Mouse (Mus musculus) intestine, postnatal 0 days (tissue): ENCODE measurements around the gene Trio. TPM values are rescaled to one million over a fixed set of nuclear protein-coding genes. Genes with fewer than 3 reads are reported as not detected.

Experiments
- ATAC-seq: fragments of 200-750 bp; cut with Nextera tagmentation; 2 replicates; pipeline ENCODE4 v1.8.0; 2017; ENCODE audit warnings: mild to moderate bottlenecking, moderate TSS enrichment, moderate library complexity
- H3K27ac ChIP-seq: fragments of 300-500 bp; sonication (generic); 2 replicates; pipeline ENCODE4 v1.5.1; 2014; ENCODE audit warnings: mild to moderate bottlenecking, low read depth, low read length, moderate library complexity
- H3K27me3 ChIP-seq: fragments of 300-500 bp; sonication (generic); replicated peaks from 2 replicates; pipeline ENCODE4 v1.6.1; 2014; ENCODE audit warnings: low read length, mixed read lengths; ENCODE audit not compliant: control insufficient read depth, insufficient read depth
- H3K36me3 ChIP-seq: fragments of 300-500 bp; sonication (generic); 2 replicates; pipeline ENCODE4 v1.6.1; 2014; ENCODE audit warnings: mild to moderate bottlenecking, moderate library complexity; ENCODE audit not compliant: control insufficient read depth, insufficient read depth
- H3K4me1 ChIP-seq: fragments of 300-500 bp; sonication (generic); replicated peaks from 2 replicates; pipeline ENCODE4 v1.6.1; 2014; ENCODE audit warnings: antibody characterized with exemption, low read length, mixed read lengths; ENCODE audit not compliant: control insufficient read depth, insufficient read depth
- H3K4me2 ChIP-seq: fragments of 300-500 bp; sonication (generic); replicated peaks from 2 replicates; pipeline ENCODE4 v1.6.1; 2014; ENCODE audit warnings: low read depth, mild to moderate bottlenecking, moderate library complexity
- H3K4me3 ChIP-seq: fragments of 300-500 bp; sonication (generic); 2 replicates; pipeline ENCODE4 v1.5.1; 2014; ENCODE audit warnings: low read depth, low read length
- H3K9ac ChIP-seq: fragments of 300-500 bp; sonication (generic); 2 replicates; pipeline ENCODE4 v1.6.1; 2014; ENCODE audit warnings: mild to moderate bottlenecking, low read depth, low read length
- H3K9me3 ChIP-seq: fragments of 300-500 bp; sonication (generic); 2 replicates; pipeline ENCODE4 v1.6.1; 2016; ENCODE audit warnings: mixed run types; ENCODE audit not compliant: control insufficient read depth
- CTCF ChIP-seq: sonication (generic); IDR thresholded peaks from 2 replicates; pipeline ENCODE4 v1.5.1; 2016; ENCODE audit warnings: low read depth, mild to moderate bottlenecking, control low read depth, antibody characterized with exemption, moderate library complexity
- WGBS: fragments of 180-500 bp; shearing (Covaris S2); extraction: QIAGEN DNeasy Blood & Tissue Kit; methylation state at CpG from one replicate; pipeline ENCODE4 v1.1.7; 2014; 5-methylcytosine and 5-hydroxymethylcytosine counted together
- polyA plus RNA-seq: library from polyadenylated mRNA; unstranded; fragments of >200 nt; fragmentation: Nextera tagmentation; extraction: Ambion mirVana; gene quantifications from 2 replicates; pipeline ENCODE4 v1.2.1, GENCODE M21; 2015

The Trio gene
- polyA plus RNA-seq, 1 experiment from 2014 or later, result 10.0 TPM

- H3K4me3 ChIP-seq, result no peak overlapping the region
- H3K27ac ChIP-seq, result no peak overlapping the region
- H3K4me2 ChIP-seq, result no peak overlapping the region
- no peak for TF ChIP-seq CTCF
- 73% methylated on average over 4 of the region's 4 CpGs for WGBS
- H3K27me3 ChIP-seq, result no peaks in the 10 kb centered on the region
- no peak overlapping the region for H3K9ac ChIP-seq
- H3K36me3 ChIP-seq, result peaks cover 40% of the 10 kb centered on the region
- no peaks in the 10 kb centered on the region for H3K9me3 ChIP-seq
- no peak for ATAC-seq
- H3K4me1 ChIP-seq, result no peaks in the 10 kb centered on the region
These were observed 224.5 kb downstream of the Trio start for GRCm38 (mm10) chr15:27801177-27801576.

- H3K4me1 ChIP-seq, result no peaks in the 10 kb centered on the region
- H3K4me2 ChIP-seq, result no peak overlapping the region
- H3K4me3 ChIP-seq, result no peak overlapping the region
- no peaks in the 10 kb centered on the region for H3K9me3 ChIP-seq
- TF ChIP-seq CTCF, result no peak
- H3K36me3 ChIP-seq, result peaks cover 22% of the 10 kb centered on the region
- no peaks in the 10 kb centered on the region for H3K27me3 ChIP-seq
- no peak for ATAC-seq
- 77% methylated on average over 20 of the region's 20 CpGs for WGBS
- no peak overlapping the region for H3K9ac ChIP-seq
- no peak overlapping the region for H3K27ac ChIP-seq
These were observed 228.0 kb downstream of the Trio start for GRCm38 (mm10) chr15:27797480-27798155.

- 62% methylated on average over 7 of the region's 7 CpGs for WGBS
- Histone ChIP-seq H3K4me1 (no peaks in the 10 kb centered on the region), H3K27me3 (no peaks in the 10 kb centered on the region), H3K4me2 (no peak overlapping the region), H3K4me3 (no peak overlapping the region), H3K36me3 (peaks cover 17% of the 10 kb centered on the region), H3K9ac (no peak overlapping the region), H3K27ac (peak overlapping the region; percentile 24; the same call in 1 of the 2 replicates), H3K9me3 (no peaks in the 10 kb centered on the region)
- ATAC-seq, result no peak
- no peak for TF ChIP-seq CTCF
These were observed 228.8 kb downstream of the Trio start for GRCm38 (mm10) chr15:27796868-27797222.

GRCm38 (mm10) chr15:27795942-27796867, 229.4 kb downstream of the Trio start:
- Histone ChIP-seq H3K4me1 (no peaks in the 10 kb centered on the region), H3K9me3 (no peaks in the 10 kb centered on the region), H3K36me3 (peaks cover 16% of the 10 kb centered on the region), H3K27me3 (no peaks in the 10 kb centered on the region), H3K9ac (no peak overlapping the region), H3K4me2 (no peak overlapping the region), H3K4me3 (no peak overlapping the region), H3K27ac (peak overlapping the region; percentile 41; the same call in 1 of the 2 replicates)
- no peak for TF ChIP-seq CTCF
- WGBS, result 64% methylated on average over 22 of the region's 22 CpGs
- ATAC-seq, result no peak

- Histone ChIP-seq H3K4me1 (no peaks in the 10 kb centered on the region), H3K9ac (no peak overlapping the region), H3K9me3 (no peaks in the 10 kb centered on the region), H3K27ac (no peak overlapping the region), H3K27me3 (no peaks in the 10 kb centered on the region), H3K4me2 (no peak overlapping the region), H3K36me3 (peaks cover 6% of the 10 kb centered on the region; the same call in 1 of the 2 replicates), H3K4me3 (no peak overlapping the region)
- 75% methylated on average over 6 of the region's 6 CpGs for WGBS
- ATAC-seq, result no peak
- no peak for TF ChIP-seq CTCF
These were observed 232.4 kb downstream of the Trio start for GRCm38 (mm10) chr15:27793284-27793683.

- no peak overlapping the region for H3K4me2 ChIP-seq
- no peak for TF ChIP-seq CTCF
- no peak overlapping the region for H3K9ac ChIP-seq
- H3K4me3 ChIP-seq, result no peak overlapping the region
- no peak overlapping the region for H3K27ac ChIP-seq
- H3K36me3 ChIP-seq, result peaks cover 5% of the 10 kb centered on the region; the same call in 1 of the 2 replicates
- H3K9me3 ChIP-seq, result no peaks in the 10 kb centered on the region
- no peaks in the 10 kb centered on the region for H3K27me3 ChIP-seq
- no peak for ATAC-seq
- WGBS, result 54% methylated on average over 11 of the region's 11 CpGs
- no peaks in the 10 kb centered on the region for H3K4me1 ChIP-seq
These were observed 233.2 kb downstream of the Trio start for GRCm38 (mm10) chr15:27792473-27792872.
